Mouse (Mus musculus): ENCODE data around the gene Pcp2. TPM values are rescaled to one million over a fixed set of nuclear protein-coding genes. Genes with fewer than 3 reads are reported as not detected.

Pcp2 gene
- polyA plus RNA-seq, 1 experiment, result 2,128 TPM

GRCm38 (mm10) chr8:3645804-3646203, 20.5 kb upstream of the Pcp2 start:
- 28% methylated on average over 5 of the region's 5 CpGs for WGBS
- no peak overlapping the region for H3K4me3 ChIP-seq (replicated peaks; ENCODE audit: insufficient read depth, low read depth, low read length)
- DNase-seq, result peak; percentile 20 to 25
- no peaks in the 10 kb centered on the region for H3K4me1 ChIP-seq (ENCODE audit: control insufficient read depth, insufficient read depth, low read length)
- no peak overlapping the region for H3K27ac ChIP-seq (ENCODE audit: insufficient read depth, low read length)
- TF ChIP-seq CTCF (IDR thresholded peaks at IDR 0.05; ENCODE audit: borderline replicate concordance, insufficient read depth, low read depth, low read length) (no peak), POLR2A (IDR thresholded peaks at IDR 0.05; ENCODE audit: borderline replicate concordance, insufficient read depth, low read length) (no peak)
- H3K27me3 ChIP-seq (ENCODE audit: control insufficient read depth, insufficient read depth, low read length), result no peaks in the 10 kb centered on the region

GRCm38 (mm10) chr8:3631478-3631875, 6.1 kb upstream of the Pcp2 start:
- peak overlapping the region; percentile 75 for H3K4me3 ChIP-seq (replicated peaks; ENCODE audit: insufficient read depth, low read depth, low read length)
- 26% methylated on average over 8 of the region's 8 CpGs for WGBS
- H3K4me1 ChIP-seq (ENCODE audit: control insufficient read depth, insufficient read depth, low read length), result 0 out of 2 replicates have a peak, but pooled peaks cover 3% of the 10 kb centered on the region
- no peak for TF ChIP-seq POLR2A (IDR thresholded peaks at IDR 0.05; ENCODE audit: borderline replicate concordance, insufficient read depth, low read length)
- no peak for TF ChIP-seq CTCF (IDR thresholded peaks at IDR 0.05; ENCODE audit: borderline replicate concordance, insufficient read depth, low read depth, low read length)
- no peaks in the 10 kb centered on the region for H3K27me3 ChIP-seq (ENCODE audit: control insufficient read depth, insufficient read depth, low read length)
- no peak overlapping the region for H3K27ac ChIP-seq (ENCODE audit: insufficient read depth, low read length)
- no peak for DNase-seq

- TF ChIP-seq POLR2A (IDR thresholded peaks at IDR 0.05; ENCODE audit: borderline replicate concordance, insufficient read depth, low read length) (peak; percentile 39; the same call in 1 of the 2 replicates), CTCF (IDR thresholded peaks at IDR 0.05; ENCODE audit: borderline replicate concordance, insufficient read depth, low read depth, low read length) (no peak)
- 4% methylated on average over 47 of the region's 47 CpGs for WGBS
- 0 out of 2 replicates have a peak, but pooled peaks cover 3% of the 10 kb centered on the region for H3K4me1 ChIP-seq (ENCODE audit: control insufficient read depth, insufficient read depth, low read length)
- H3K27ac ChIP-seq (ENCODE audit: insufficient read depth, low read length), result no peak within 1 kb of the TSS
- no peaks in the 10 kb centered on the region for H3K27me3 ChIP-seq (ENCODE audit: control insufficient read depth, insufficient read depth, low read length)
- peak within 1 kb of the TSS; percentile 75 for H3K4me3 ChIP-seq (replicated peaks; ENCODE audit: insufficient read depth, low read depth, low read length)
- DNase-seq, result peak; percentile 82 to 84
Measured at GRCm38 (mm10) chr8:3630647-3631477, 5.5 kb upstream of the Pcp2 start, which contains the start of gene Stxbp2. Stxbp2 (plus strand) TSS chr8:3630955.

GRCm38 (mm10) chr8:3628014-3628413, 2.7 kb upstream of the Pcp2 start:
- H3K27ac ChIP-seq (ENCODE audit: insufficient read depth, low read length), result no peak overlapping the region
- H3K4me3 ChIP-seq (replicated peaks; ENCODE audit: insufficient read depth, low read depth, low read length), result no peak overlapping the region
- H3K27me3 ChIP-seq (ENCODE audit: control insufficient read depth, insufficient read depth, low read length), result no peaks in the 10 kb centered on the region
- DNase-seq, result peak in 1 of 2 experiments; percentile 42
- 0 out of 2 replicates have a peak, but pooled peaks cover 3% of the 10 kb centered on the region for H3K4me1 ChIP-seq (ENCODE audit: control insufficient read depth, insufficient read depth, low read length)
- TF ChIP-seq CTCF (IDR thresholded peaks at IDR 0.05; ENCODE audit: borderline replicate concordance, insufficient read depth, low read depth, low read length), result peak; percentile 56
- no peak for TF ChIP-seq POLR2A (IDR thresholded peaks at IDR 0.05; ENCODE audit: borderline replicate concordance, insufficient read depth, low read length)
- WGBS, result 20% methylated on average over 5 of the region's 5 CpGs

GRCm38 (mm10) chr8:3626971-3627370, 1.6 kb upstream of the Pcp2 start:
- H3K27me3 ChIP-seq (ENCODE audit: control insufficient read depth, insufficient read depth, low read length), result no peaks in the 10 kb centered on the region
- H3K4me1 ChIP-seq (ENCODE audit: control insufficient read depth, insufficient read depth, low read length), result peaks cover 3% of the 10 kb centered on the region; the same call in 1 of the 2 replicates
- H3K27ac ChIP-seq (ENCODE audit: insufficient read depth, low read length), result no peak overlapping the region
- no peak for DNase-seq
- no peak for TF ChIP-seq CTCF (IDR thresholded peaks at IDR 0.05; ENCODE audit: borderline replicate concordance, insufficient read depth, low read depth, low read length)
- no peak for TF ChIP-seq POLR2A (IDR thresholded peaks at IDR 0.05; ENCODE audit: borderline replicate concordance, insufficient read depth, low read length)
- 57% methylated on average over 5 of the region's 5 CpGs for WGBS
- H3K4me3 ChIP-seq (replicated peaks; ENCODE audit: insufficient read depth, low read depth, low read length), result no peak overlapping the region

GRCm38 (mm10) chr8:3622119-3622518, 3.2 kb downstream of the Pcp2 start:
- 57% methylated on average over 8 of the region's 8 CpGs for WGBS
- TF ChIP-seq CTCF (IDR thresholded peaks at IDR 0.05; ENCODE audit: borderline replicate concordance, insufficient read depth, low read depth, low read length) (no peak), POLR2A (IDR thresholded peaks at IDR 0.05; ENCODE audit: borderline replicate concordance, insufficient read depth, low read length) (no peak)
- H3K27ac ChIP-seq (ENCODE audit: insufficient read depth, low read length), result no peak overlapping the region
- no peaks in the 10 kb centered on the region for H3K27me3 ChIP-seq (ENCODE audit: control insufficient read depth, insufficient read depth, low read length)
- DNase-seq, result no peak
- H3K4me1 ChIP-seq (ENCODE audit: control insufficient read depth, insufficient read depth, low read length), result peaks cover 3% of the 10 kb centered on the region; the same call in 1 of the 2 replicates
- peak overlapping the region; percentile 39 for H3K4me3 ChIP-seq (replicated peaks; ENCODE audit: insufficient read depth, low read depth, low read length)

- H3K4me3 ChIP-seq (replicated peaks; ENCODE audit: insufficient read depth, low read depth, low read length), result peak within 1 kb of the TSS; percentile 97
- peak within 1 kb of the TSS; percentile 43; the same call in 1 of the 2 replicates for H3K27ac ChIP-seq (ENCODE audit: insufficient read depth, low read length)
- H3K27me3 ChIP-seq (ENCODE audit: control insufficient read depth, insufficient read depth, low read length), result no peaks in the 10 kb centered on the region
- WGBS, result under 1% methylated on average over 37 of the region's 37 CpGs
- peak; percentile 99 to 100 for DNase-seq
- H3K4me1 ChIP-seq (ENCODE audit: control insufficient read depth, insufficient read depth, low read length), result peaks cover 3% of the 10 kb centered on the region; the same call in 1 of the 2 replicates
- TF ChIP-seq POLR2A (IDR thresholded peaks at IDR 0.05; ENCODE audit: borderline replicate concordance, insufficient read depth, low read length) (peak; percentile 83), CTCF (IDR thresholded peaks at IDR 0.05; ENCODE audit: borderline replicate concordance, insufficient read depth, low read depth, low read length) (no peak)
Measured at GRCm38 (mm10) chr8:3621199-3621970, 4.0 kb downstream of the Pcp2 start, which contains the start of the genes Xab2 and Pet100. Xab2 (minus strand) TSS chr8:3621316. Pet100 (plus strand) TSS chr8:3621548.

Data from cerebellum, adult 2 months (tissue).